Mouse (Mus musculus): ENCODE data around the gene Iba57. TPM values are rescaled to one million over a fixed set of nuclear protein-coding genes. Genes with fewer than 3 reads are reported as not detected.

Gene Iba57
- polyA plus RNA-seq, 1 experiment from 2014 or later = 7.6 TPM

GRCm38 (mm10) chr11:59202081-59202995 is 38.8 kb upstream of the Iba57 start, which contains the start of gene Mrpl55:
Gene Mrpl55, plus strand, starts transcription at chr11:59202486.
- peak within 1 kb of the TSS; percentile 96 for H3K4me2 ChIP-seq (ENCODE audit: low read length)
- peak; percentile 90 for ATAC-seq
- no peaks in the 10 kb centered on the region for H3K27me3 ChIP-seq (ENCODE audit: control insufficient read depth, insufficient read depth, low read depth, low read length)
- peak within 1 kb of the TSS; percentile 68 for H3K27ac ChIP-seq (ENCODE audit: low read length)
- H3K36me3 ChIP-seq (ENCODE audit: control insufficient read depth, insufficient read depth, low read length) = peaks cover 5% of the 10 kb centered on the region; the same call in 1 of the 2 replicates
- WGBS = under 1% methylated on average over 63 of the region's 63 CpGs
- peak within 1 kb of the TSS; percentile 83 for H3K9ac ChIP-seq (ENCODE audit: low read depth, low read length)
- peak within 1 kb of the TSS; percentile 90 for H3K4me3 ChIP-seq (ENCODE audit: low read depth, low read length)
- H3K4me1 ChIP-seq (ENCODE audit: control insufficient read depth, insufficient read depth, low read length) = peaks cover 15% of the 10 kb centered on the region
- H3K9me3 ChIP-seq (replicated peaks; ENCODE audit: control insufficient read depth, low read length, poor library complexity, severe bottlenecking) = no peaks in the 10 kb centered on the region

- Histone ChIP-seq H3K9me3 (replicated peaks; ENCODE audit: control insufficient read depth, low read length, poor library complexity, severe bottlenecking) (no peaks in the 10 kb centered on the region), H3K4me2 (ENCODE audit: low read length) (peak overlapping the region; percentile 96), H3K9ac (ENCODE audit: low read depth, low read length) (peak overlapping the region; percentile 83), H3K36me3 (ENCODE audit: control insufficient read depth, insufficient read depth, low read length) (peaks cover 5% of the 10 kb centered on the region; the same call in 1 of the 2 replicates), H3K27ac (ENCODE audit: low read length) (peak overlapping the region; percentile 68; the same call in 1 of the 2 replicates), H3K27me3 (ENCODE audit: control insufficient read depth, insufficient read depth, low read depth, low read length) (no peaks in the 10 kb centered on the region), H3K4me1 (ENCODE audit: control insufficient read depth, insufficient read depth, low read length) (peaks cover 15% of the 10 kb centered on the region), H3K4me3 (ENCODE audit: low read depth, low read length) (peak overlapping the region; percentile 90)
- WGBS = 36% methylated on average over 16 of the region's 16 CpGs
- ATAC-seq = no peak
These were observed 37.9 kb upstream of the Iba57 start for GRCm38 (mm10) chr11:59201216-59202002.

- Histone ChIP-seq H3K9ac (ENCODE audit: low read depth, low read length) (no peak overlapping the region), H3K9me3 (replicated peaks; ENCODE audit: control insufficient read depth, low read length, poor library complexity, severe bottlenecking) (no peaks in the 10 kb centered on the region), H3K27me3 (ENCODE audit: control insufficient read depth, insufficient read depth, low read depth, low read length) (no peaks in the 10 kb centered on the region), H3K27ac (ENCODE audit: low read length) (no peak overlapping the region), H3K36me3 (ENCODE audit: control insufficient read depth, insufficient read depth, low read length) (no peaks in the 10 kb centered on the region), H3K4me1 (ENCODE audit: control insufficient read depth, insufficient read depth, low read length) (peaks cover 4% of the 10 kb centered on the region), H3K4me3 (ENCODE audit: low read depth, low read length) (no peak overlapping the region), H3K4me2 (ENCODE audit: low read length) (no peak overlapping the region)
- ATAC-seq = no peak
These were observed 32.7 kb upstream of the Iba57 start for GRCm38 (mm10) chr11:59196230-59196629.

GRCm38 (mm10) chr11:59192059-59192386 is 28.5 kb upstream of the Iba57 start, which contains the start of gene Guk1:
Gene Guk1, minus strand, starts transcription at chr11:59192212.
- Histone ChIP-seq H3K4me3 (ENCODE audit: low read depth, low read length) (peak within 1 kb of the TSS; percentile 62), H3K36me3 (ENCODE audit: control insufficient read depth, insufficient read depth, low read length) (no peaks in the 10 kb centered on the region), H3K9ac (ENCODE audit: low read depth, low read length) (peak within 1 kb of the TSS; percentile 83), H3K27me3 (ENCODE audit: control insufficient read depth, insufficient read depth, low read depth, low read length) (no peaks in the 10 kb centered on the region), H3K4me2 (ENCODE audit: low read length) (peak within 1 kb of the TSS; percentile 56), H3K9me3 (replicated peaks; ENCODE audit: control insufficient read depth, low read length, poor library complexity, severe bottlenecking) (no peaks in the 10 kb centered on the region), H3K4me1 (ENCODE audit: control insufficient read depth, insufficient read depth, low read length) (peaks cover 12% of the 10 kb centered on the region), H3K27ac (ENCODE audit: low read length) (peak within 1 kb of the TSS; percentile 91)
- ATAC-seq = peak; percentile 44
- 4% methylated on average over 16 of the region's 16 CpGs for WGBS

- no peaks in the 10 kb centered on the region for H3K36me3 ChIP-seq (ENCODE audit: control insufficient read depth, insufficient read depth, low read length)
- H3K9me3 ChIP-seq (replicated peaks; ENCODE audit: control insufficient read depth, low read length, poor library complexity, severe bottlenecking) = no peaks in the 10 kb centered on the region
- peak; percentile 93 for ATAC-seq
- peak overlapping the region; percentile 91 for H3K27ac ChIP-seq (ENCODE audit: low read length)
- WGBS = under 1% methylated on average over 57 of the region's 59 CpGs
- peak overlapping the region; percentile 62 for H3K4me3 ChIP-seq (ENCODE audit: low read depth, low read length)
- H3K9ac ChIP-seq (ENCODE audit: low read depth, low read length) = peak overlapping the region; percentile 83
- H3K27me3 ChIP-seq (ENCODE audit: control insufficient read depth, insufficient read depth, low read depth, low read length) = no peaks in the 10 kb centered on the region
- peaks cover 12% of the 10 kb centered on the region for H3K4me1 ChIP-seq (ENCODE audit: control insufficient read depth, insufficient read depth, low read length)
- H3K4me2 ChIP-seq (ENCODE audit: low read length) = peak overlapping the region; percentile 56
These were observed 27.9 kb upstream of the Iba57 start for GRCm38 (mm10) chr11:59191231-59192058.

GRCm38 (mm10) chr11:59187706-59188105 is 24.2 kb upstream of the Iba57 start:
- WGBS = 88% methylated on average over 6 of the region's 6 CpGs
- H3K9me3 ChIP-seq (replicated peaks; ENCODE audit: control insufficient read depth, low read length, poor library complexity, severe bottlenecking) = no peaks in the 10 kb centered on the region
- peaks cover 12% of the 10 kb centered on the region for H3K4me1 ChIP-seq (ENCODE audit: control insufficient read depth, insufficient read depth, low read length)
- peaks cover 19% of the 10 kb centered on the region for H3K36me3 ChIP-seq (ENCODE audit: control insufficient read depth, insufficient read depth, low read length)
- no peak for ATAC-seq
- H3K27me3 ChIP-seq (ENCODE audit: control insufficient read depth, insufficient read depth, low read depth, low read length) = no peaks in the 10 kb centered on the region
- H3K27ac ChIP-seq (ENCODE audit: low read length) = no peak overlapping the region
- no peak overlapping the region for H3K4me3 ChIP-seq (ENCODE audit: low read depth, low read length)
- H3K4me2 ChIP-seq (ENCODE audit: low read length) = no peak overlapping the region
- H3K9ac ChIP-seq (ENCODE audit: low read depth, low read length) = no peak overlapping the region

GRCm38 (mm10) chr11:59185490-59185889 is 22.0 kb upstream of the Iba57 start:
- no peak for ATAC-seq
- H3K27me3 ChIP-seq (ENCODE audit: control insufficient read depth, insufficient read depth, low read depth, low read length) = no peaks in the 10 kb centered on the region
- no peak overlapping the region for H3K4me2 ChIP-seq (ENCODE audit: low read length)
- WGBS = 80% methylated on average over 5 of the region's 5 CpGs
- peaks cover 10% of the 10 kb centered on the region for H3K4me1 ChIP-seq (ENCODE audit: control insufficient read depth, insufficient read depth, low read length)
- H3K9me3 ChIP-seq (replicated peaks; ENCODE audit: control insufficient read depth, low read length, poor library complexity, severe bottlenecking) = no peaks in the 10 kb centered on the region
- no peak overlapping the region for H3K27ac ChIP-seq (ENCODE audit: low read length)
- H3K9ac ChIP-seq (ENCODE audit: low read depth, low read length) = no peak overlapping the region
- H3K36me3 ChIP-seq (ENCODE audit: control insufficient read depth, insufficient read depth, low read length) = peaks cover 21% of the 10 kb centered on the region
- no peak overlapping the region for H3K4me3 ChIP-seq (ENCODE audit: low read depth, low read length)

- Histone ChIP-seq H3K27me3 (ENCODE audit: control insufficient read depth, insufficient read depth, low read depth, low read length) (peaks cover 1% of the 10 kb centered on the region; the same call in 1 of the 2 replicates), H3K4me2 (ENCODE audit: low read length) (no peak overlapping the region), H3K9ac (ENCODE audit: low read depth, low read length) (no peak overlapping the region), H3K4me1 (ENCODE audit: control insufficient read depth, insufficient read depth, low read length) (no peaks in the 10 kb centered on the region), H3K27ac (ENCODE audit: low read length) (no peak overlapping the region), H3K36me3 (ENCODE audit: control insufficient read depth, insufficient read depth, low read length) (peaks cover 21% of the 10 kb centered on the region), H3K9me3 (replicated peaks; ENCODE audit: control insufficient read depth, low read length, poor library complexity, severe bottlenecking) (no peaks in the 10 kb centered on the region), H3K4me3 (ENCODE audit: low read depth, low read length) (no peak overlapping the region)
- WGBS = 35% methylated on average over 3 of the region's 3 CpGs
- ATAC-seq = no peak
These were observed 20.3 kb upstream of the Iba57 start for GRCm38 (mm10) chr11:59183821-59184220.
